Mouse (Mus musculus): ENCODE data around the gene Map4. TPM values are rescaled to one million over a fixed set of nuclear protein-coding genes. Genes with fewer than 3 reads are reported as not detected.
A peak's percentile ranks its signal among the peaks of the same experiment; 100 is the strongest.

Map4 gene
- polyA plus RNA-seq, 1 experiment from 2014 or later, result 159 TPM

DNA sequence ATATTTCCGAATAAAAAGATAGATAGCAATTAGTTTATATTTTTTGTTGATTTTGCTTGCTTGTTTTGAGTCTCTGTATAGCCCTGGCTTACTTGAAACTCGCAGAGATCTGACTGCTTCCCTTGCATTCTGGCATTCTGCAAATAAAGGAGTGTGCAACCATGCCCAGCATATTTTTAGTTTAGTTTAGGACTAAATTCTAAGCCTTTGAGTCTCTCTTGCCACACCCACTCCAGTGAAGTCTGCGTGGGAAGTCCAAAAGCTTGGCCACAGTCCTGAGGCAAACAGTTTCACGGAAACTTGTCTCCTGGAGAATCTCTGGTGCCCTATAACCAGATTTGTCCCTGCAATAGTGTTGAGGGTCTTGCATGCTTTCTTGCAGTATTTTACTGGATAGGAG, 113.1 kb downstream of the Map4 start:
- H3K4me1 ChIP-seq (ENCODE audit: control insufficient read depth, insufficient read depth, low read length), result no peaks in the 10 kb centered on the region
- peaks cover 7% of the 10 kb centered on the region; the same call in 1 of the 2 replicates for H3K36me3 ChIP-seq (ENCODE audit: control insufficient read depth, insufficient read depth, low read length)
- H3K9me3 ChIP-seq (ENCODE audit: control insufficient read depth, low read length), result no peaks in the 10 kb centered on the region
- no peak overlapping the region for H3K27ac ChIP-seq (replicated peaks; ENCODE audit: low read depth, low read length)
- 96% methylated on average over 4 of the region's 4 CpGs for WGBS
- no peak overlapping the region for H3K4me2 ChIP-seq (ENCODE audit: low read length)
- no peaks in the 10 kb centered on the region for H3K27me3 ChIP-seq (ENCODE audit: control insufficient read depth, insufficient read depth, low read length)
- ATAC-seq (ENCODE audit: low FRiP score, low TSS enrichment) (no peak), DNase-seq (no peak)
- H3K4me3 ChIP-seq (replicated peaks; ENCODE audit: low read depth, low read length), result no peak overlapping the region
- no peak overlapping the region for H3K9ac ChIP-seq (replicated peaks; ENCODE audit: low read length)

DNA sequence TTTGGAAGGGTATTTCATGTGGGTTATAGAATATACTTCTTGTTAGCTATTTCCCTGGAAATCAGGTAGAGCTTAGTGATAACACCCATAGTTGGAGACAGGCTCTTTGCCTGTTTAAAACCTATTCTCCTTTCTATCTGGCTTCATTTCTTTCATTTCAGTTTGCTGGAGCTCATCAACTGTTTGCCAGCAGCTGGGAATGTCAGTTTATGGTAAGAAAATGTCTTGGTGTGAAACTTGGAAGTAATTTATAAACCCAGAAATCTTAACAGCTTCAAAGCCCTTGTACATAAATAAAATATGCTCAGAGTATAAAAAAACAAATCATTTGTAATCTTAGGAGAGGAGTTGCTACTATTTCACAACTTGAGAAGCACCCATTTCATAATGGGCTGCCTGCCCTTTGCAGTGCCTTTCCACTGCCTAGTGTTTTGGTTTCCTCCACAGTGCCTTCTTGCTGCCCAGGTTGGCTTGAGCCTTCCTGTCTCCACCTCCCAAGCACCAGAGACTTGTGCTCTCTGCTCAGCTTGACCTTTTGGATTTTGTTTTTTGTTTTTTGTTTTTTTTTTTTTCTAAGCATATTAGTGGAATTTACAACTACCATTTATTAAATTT, 114.6 kb downstream of the Map4 start:
- Histone ChIP-seq H3K9me3 (ENCODE audit: control insufficient read depth, low read length) (no peaks in the 10 kb centered on the region), H3K9ac (replicated peaks; ENCODE audit: low read length) (no peak overlapping the region), H3K4me2 (ENCODE audit: low read length) (no peak overlapping the region), H3K27ac (replicated peaks; ENCODE audit: low read depth, low read length) (no peak overlapping the region), H3K36me3 (ENCODE audit: control insufficient read depth, insufficient read depth, low read length) (no peaks in the 10 kb centered on the region), H3K27me3 (ENCODE audit: control insufficient read depth, insufficient read depth, low read length) (no peaks in the 10 kb centered on the region), H3K4me3 (replicated peaks; ENCODE audit: low read depth, low read length) (no peak overlapping the region), H3K4me1 (ENCODE audit: control insufficient read depth, insufficient read depth, low read length) (peaks cover 3% of the 10 kb centered on the region; the same call in 1 of the 2 replicates)
- DNase-seq (no peak), ATAC-seq (ENCODE audit: low FRiP score, low TSS enrichment) (no peak)

DNA sequence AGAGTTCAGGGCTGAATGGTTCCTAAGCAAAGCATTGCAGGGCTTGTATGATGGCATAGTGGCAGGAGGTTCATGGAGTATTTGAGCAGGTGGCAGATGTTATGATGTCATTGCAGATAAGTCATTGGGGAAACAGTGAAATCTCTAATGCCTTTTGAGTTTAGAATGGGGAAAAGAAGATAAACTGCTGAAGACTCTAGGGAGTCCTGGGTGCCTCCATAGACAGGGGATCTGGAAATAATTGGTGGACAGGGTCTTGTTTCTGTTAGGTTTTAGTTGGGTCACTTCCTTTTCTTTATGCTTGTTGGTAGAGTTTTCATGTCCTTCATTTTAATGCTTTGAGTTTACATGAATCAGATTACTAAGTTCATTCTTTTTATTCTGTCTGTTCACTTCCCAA, 116.0 kb downstream of the Map4 start:
- Histone ChIP-seq H3K9me3 (ENCODE audit: control insufficient read depth, low read length) (no peaks in the 10 kb centered on the region), H3K4me3 (replicated peaks; ENCODE audit: low read depth, low read length) (no peak overlapping the region), H3K27ac (replicated peaks; ENCODE audit: low read depth, low read length) (no peak overlapping the region), H3K4me2 (ENCODE audit: low read length) (no peak overlapping the region), H3K4me1 (ENCODE audit: control insufficient read depth, insufficient read depth, low read length) (peaks cover 17% of the 10 kb centered on the region), H3K9ac (replicated peaks; ENCODE audit: low read length) (no peak overlapping the region), H3K36me3 (ENCODE audit: control insufficient read depth, insufficient read depth, low read length) (no peaks in the 10 kb centered on the region), H3K27me3 (ENCODE audit: control insufficient read depth, insufficient read depth, low read length) (no peaks in the 10 kb centered on the region)
- no peak for DNase-seq
- ATAC-seq (ENCODE audit: low FRiP score, low TSS enrichment), result no peak

DNA sequence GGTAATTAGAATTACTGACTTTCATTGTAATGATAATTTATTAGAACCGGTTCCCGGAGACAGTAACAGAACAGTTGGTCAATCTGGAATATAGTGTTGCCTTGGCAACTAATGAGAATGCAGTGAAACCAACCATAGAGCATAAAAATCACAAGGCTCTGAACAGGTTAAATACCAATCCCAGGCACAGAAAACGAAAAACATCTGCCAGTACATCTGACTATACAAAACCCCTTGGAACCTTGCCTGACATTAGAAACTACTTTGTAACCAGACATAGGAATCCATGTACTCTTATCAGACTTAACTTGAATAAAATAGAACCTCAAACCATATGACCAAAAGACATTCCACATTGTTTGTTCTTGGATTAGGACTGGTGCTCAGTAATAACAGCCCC, 116.6 kb downstream of the Map4 start:
- Histone ChIP-seq H3K36me3 (ENCODE audit: control insufficient read depth, insufficient read depth, low read length) (no peaks in the 10 kb centered on the region), H3K9ac (replicated peaks; ENCODE audit: low read length) (no peak overlapping the region), H3K27me3 (ENCODE audit: control insufficient read depth, insufficient read depth, low read length) (no peaks in the 10 kb centered on the region), H3K9me3 (ENCODE audit: control insufficient read depth, low read length) (no peaks in the 10 kb centered on the region), H3K4me1 (ENCODE audit: control insufficient read depth, insufficient read depth, low read length) (peaks cover 22% of the 10 kb centered on the region), H3K27ac (replicated peaks; ENCODE audit: low read depth, low read length) (no peak overlapping the region), H3K4me2 (ENCODE audit: low read length) (no peak overlapping the region), H3K4me3 (replicated peaks; ENCODE audit: low read depth, low read length) (no peak overlapping the region)
- 5% methylated on average over 3 of the region's 3 CpGs for WGBS
- no peak for ATAC-seq (ENCODE audit: low FRiP score, low TSS enrichment)
- peak; percentile 41 for DNase-seq

DNA sequence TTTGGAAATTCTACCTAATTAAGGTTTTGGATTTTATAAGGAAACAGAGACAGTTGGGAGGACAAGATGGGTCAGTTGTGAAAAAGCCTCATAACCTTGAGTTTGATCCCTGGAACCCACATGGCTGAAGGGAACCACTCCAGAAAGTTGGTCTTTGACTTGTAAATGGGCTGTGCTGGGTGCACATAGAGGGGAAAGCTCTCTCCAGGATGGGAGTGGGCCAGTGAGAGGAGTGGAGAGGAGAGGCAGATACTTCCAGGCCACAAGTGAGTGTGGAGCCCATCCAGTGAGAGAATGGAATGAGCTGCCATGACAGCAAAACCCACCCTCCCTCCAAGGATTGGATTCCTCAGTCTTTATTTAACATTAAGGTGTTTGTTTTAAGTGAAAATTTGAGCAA, 119.9 kb downstream of the Map4 start:
- Histone ChIP-seq H3K4me3 (replicated peaks; ENCODE audit: low read depth, low read length) (no peak overlapping the region), H3K36me3 (ENCODE audit: control insufficient read depth, insufficient read depth, low read length) (no peaks in the 10 kb centered on the region), H3K4me1 (ENCODE audit: control insufficient read depth, insufficient read depth, low read length) (peaks cover 48% of the 10 kb centered on the region), H3K4me2 (ENCODE audit: low read length) (peak overlapping the region; percentile 73), H3K9ac (replicated peaks; ENCODE audit: low read length) (no peak overlapping the region; the same call in 1 of the 2 replicates), H3K27me3 (ENCODE audit: control insufficient read depth, insufficient read depth, low read length) (no peaks in the 10 kb centered on the region), H3K9me3 (ENCODE audit: control insufficient read depth, low read length) (no peaks in the 10 kb centered on the region), H3K27ac (replicated peaks; ENCODE audit: low read depth, low read length) (0 out of 2 replicates have a peak overlapping the region, but pooled peaks have one; percentile 89)
- no peak for ATAC-seq (ENCODE audit: low FRiP score, low TSS enrichment)
- DNase-seq, result peak; percentile 31

DNA sequence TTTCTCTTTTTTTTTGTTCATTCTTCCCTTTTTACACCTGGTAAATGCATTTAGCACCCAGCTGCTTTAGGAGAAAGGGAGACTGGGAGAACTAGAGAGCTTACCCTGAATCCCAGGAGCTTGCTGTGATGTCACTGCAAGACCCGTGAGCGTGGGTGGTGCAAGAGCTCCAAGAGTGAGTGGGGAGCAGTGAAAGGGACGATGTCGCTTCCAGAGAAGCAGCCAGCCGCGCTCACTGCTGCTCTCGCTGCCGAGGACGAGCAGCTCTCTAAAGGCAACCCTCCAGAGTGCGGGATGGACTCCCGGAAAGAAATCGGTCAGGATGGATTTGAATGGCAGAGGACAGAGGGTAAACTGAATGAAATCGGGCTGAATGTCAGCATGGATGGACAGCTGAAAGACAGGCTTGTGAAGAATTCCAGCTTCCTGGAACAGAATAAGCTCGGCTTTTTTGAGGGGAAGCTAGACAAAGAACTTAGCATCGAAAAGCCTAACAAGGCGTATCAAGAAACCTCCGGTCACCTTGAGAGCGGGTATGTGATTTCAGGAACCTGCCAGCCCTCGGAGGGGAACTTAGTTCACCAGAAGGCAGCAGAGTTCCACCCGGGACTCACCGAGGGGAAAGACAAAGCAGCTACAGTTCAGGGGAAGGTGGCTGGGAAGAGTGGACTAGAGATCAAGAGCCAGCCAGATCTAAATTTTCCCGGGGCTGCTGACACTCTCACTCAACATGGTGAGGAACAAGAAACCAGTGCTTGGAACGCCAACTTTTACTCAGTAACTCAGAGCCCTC, 120.8 kb downstream of the Map4 start:
- H3K9ac ChIP-seq (replicated peaks; ENCODE audit: low read length), result peak overlapping the region; percentile 68
- no peaks in the 10 kb centered on the region for H3K27me3 ChIP-seq (ENCODE audit: control insufficient read depth, insufficient read depth, low read length)
- no peaks in the 10 kb centered on the region for H3K36me3 ChIP-seq (ENCODE audit: control insufficient read depth, insufficient read depth, low read length)
- H3K4me3 ChIP-seq (replicated peaks; ENCODE audit: low read depth, low read length), result peak overlapping the region; percentile 39
- peak overlapping the region; percentile 89 for H3K27ac ChIP-seq (replicated peaks; ENCODE audit: low read depth, low read length)
- DNase-seq, result peak; percentile 81
- 5% methylated on average over 23 of the region's 23 CpGs for WGBS
- peak; percentile 62; the same call in 1 of the 2 replicates for ATAC-seq (ENCODE audit: low FRiP score, low TSS enrichment)
- peaks cover 50% of the 10 kb centered on the region for H3K4me1 ChIP-seq (ENCODE audit: control insufficient read depth, insufficient read depth, low read length)
- H3K4me2 ChIP-seq (ENCODE audit: low read length), result peak overlapping the region; percentile 73
- no peaks in the 10 kb centered on the region for H3K9me3 ChIP-seq (ENCODE audit: control insufficient read depth, low read length)

DNA sequence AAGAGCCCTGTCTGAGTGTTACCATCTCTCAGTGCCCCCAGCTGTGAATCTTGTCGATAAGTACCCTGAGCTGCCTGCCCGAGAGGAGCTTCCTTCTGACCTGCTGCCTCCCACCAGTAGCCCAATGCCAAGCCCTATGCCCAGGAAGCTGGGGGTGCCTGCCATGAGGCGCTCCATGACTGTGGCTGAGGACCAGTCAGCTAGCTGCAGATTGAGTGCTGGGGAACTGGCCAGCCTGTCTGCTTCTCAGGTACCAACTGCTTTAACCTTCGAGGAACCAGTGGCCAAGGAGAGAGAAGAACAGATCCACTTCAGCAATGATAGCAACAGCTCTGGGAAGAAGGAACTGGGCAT, 121.7 kb downstream of the Map4 start:
- no peak for ATAC-seq (ENCODE audit: low FRiP score, low TSS enrichment)
- Histone ChIP-seq H3K27ac (replicated peaks; ENCODE audit: low read depth, low read length) (peak overlapping the region; percentile 89), H3K9ac (replicated peaks; ENCODE audit: low read length) (peak overlapping the region; percentile 68), H3K36me3 (ENCODE audit: control insufficient read depth, insufficient read depth, low read length) (no peaks in the 10 kb centered on the region), H3K9me3 (ENCODE audit: control insufficient read depth, low read length) (no peaks in the 10 kb centered on the region), H3K4me2 (ENCODE audit: low read length) (peak overlapping the region; percentile 73), H3K27me3 (ENCODE audit: control insufficient read depth, insufficient read depth, low read length) (no peaks in the 10 kb centered on the region), H3K4me1 (ENCODE audit: control insufficient read depth, insufficient read depth, low read length) (peaks cover 50% of the 10 kb centered on the region), H3K4me3 (replicated peaks; ENCODE audit: low read depth, low read length) (peak overlapping the region; percentile 39)
- WGBS, result 48% methylated on average over 4 of the region's 4 CpGs
- no peak for DNase-seq

DNA sequence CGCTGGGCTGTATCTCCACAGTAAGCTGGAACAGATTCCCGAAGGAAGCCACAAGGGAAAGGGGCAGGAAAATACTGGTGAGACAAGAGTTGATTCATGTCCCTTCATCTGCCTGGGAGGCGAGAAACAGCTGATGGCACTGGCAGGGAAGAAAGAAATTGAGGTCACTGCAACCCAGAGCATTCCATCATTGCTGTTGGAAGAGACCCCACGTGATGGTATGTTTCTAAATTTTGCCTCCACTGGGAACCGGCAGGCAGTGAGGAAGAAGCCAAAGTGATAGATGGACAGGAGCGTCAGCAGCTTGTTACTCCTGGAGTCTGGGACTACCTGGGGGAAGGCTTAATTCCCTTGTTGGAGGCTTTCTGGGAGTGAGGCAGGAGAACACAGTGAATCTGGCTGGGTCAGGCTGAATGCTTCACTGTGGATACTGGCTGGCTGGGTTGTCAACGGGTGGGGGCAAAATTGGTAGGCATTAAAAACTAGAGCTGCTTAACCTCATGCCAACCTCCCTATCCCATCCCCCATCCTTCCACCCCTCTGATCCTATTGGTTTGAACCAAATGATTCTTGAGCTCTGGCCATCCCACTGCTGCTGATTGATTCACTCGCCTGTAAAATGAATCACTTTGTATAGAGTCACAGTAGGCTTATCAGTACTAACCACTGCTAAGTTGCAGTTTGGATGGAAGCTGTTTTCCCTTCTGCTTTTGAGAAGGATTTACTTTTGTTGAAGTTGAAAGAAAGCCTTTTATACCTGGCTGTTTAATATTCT, 122.2 kb downstream of the Map4 start:
- ATAC-seq (ENCODE audit: low FRiP score, low TSS enrichment), result peak; percentile 82
- no peaks in the 10 kb centered on the region for H3K9me3 ChIP-seq (ENCODE audit: control insufficient read depth, low read length)
- H3K36me3 ChIP-seq (ENCODE audit: control insufficient read depth, insufficient read depth, low read length), result no peaks in the 10 kb centered on the region
- peak overlapping the region; percentile 68 for H3K9ac ChIP-seq (replicated peaks; ENCODE audit: low read length)
- H3K4me1 ChIP-seq (ENCODE audit: control insufficient read depth, insufficient read depth, low read length), result peaks cover 50% of the 10 kb centered on the region
- peak overlapping the region; percentile 73 for H3K4me2 ChIP-seq (ENCODE audit: low read length)
- WGBS, result 16% methylated on average over 8 of the region's 8 CpGs
- H3K27me3 ChIP-seq (ENCODE audit: control insufficient read depth, insufficient read depth, low read length), result no peaks in the 10 kb centered on the region
- peak overlapping the region; percentile 39 for H3K4me3 ChIP-seq (replicated peaks; ENCODE audit: low read depth, low read length)
- H3K27ac ChIP-seq (replicated peaks; ENCODE audit: low read depth, low read length), result peak overlapping the region; percentile 89
- DNase-seq, result peak; percentile 84

Data from midbrain, embryonic 14.5 days (tissue).